Mouse (Mus musculus) embryonic facial prominence, embryonic 15.5 days (tissue): ENCODE measurements around the gene Hmx2. TPM values are rescaled to one million over a fixed set of nuclear protein-coding genes. Genes with fewer than 3 reads are reported as not detected.

ENCODE experiments used
- ATAC-seq: fragments of 200-750 bp; cut with Nextera tagmentation; 2 replicates; pipeline ENCODE4 v1.8.0; 2017; ENCODE audit warnings: low read depth, moderate TSS enrichment; ENCODE audit not compliant: insufficient number of reproducible peaks, low FRiP score, low TSS enrichment
- H3K27ac ChIP-seq: fragments of 300-500 bp; sonication (generic); replicated peaks from 2 replicates; pipeline ENCODE4 v1.5.1; 2015; ENCODE audit warnings: mild to moderate bottlenecking, inconsistent platforms
- H3K27me3 ChIP-seq: fragments of 300-500 bp; sonication (generic); 2 replicates; pipeline ENCODE4 v1.6.1; 2015; ENCODE audit warnings: inconsistent platforms
- H3K36me3 ChIP-seq: fragments of 300-500 bp; sonication (generic); 2 replicates; pipeline ENCODE4 v1.6.1; 2015; ENCODE audit warnings: mild to moderate bottlenecking, inconsistent platforms
- H3K4me1 ChIP-seq: fragments of 300-500 bp; sonication (generic); 2 replicates; pipeline ENCODE4 v1.6.1; 2015; ENCODE audit warnings: inconsistent platforms
- H3K4me2 ChIP-seq: fragments of 300-500 bp; sonication (generic); replicated peaks from 2 replicates; pipeline ENCODE4 v1.6.1; 2015; ENCODE audit warnings: mild to moderate bottlenecking, inconsistent platforms
- H3K4me3 ChIP-seq: fragments of 300-500 bp; sonication (generic); replicated peaks from 2 replicates; pipeline ENCODE4 v1.5.1; 2015; ENCODE audit warnings: mild to moderate bottlenecking, inconsistent platforms
- H3K9ac ChIP-seq: fragments of 300-500 bp; sonication (generic); 2 replicates; pipeline ENCODE4 v1.6.1; 2015; ENCODE audit warnings: inconsistent platforms
- H3K9me3 ChIP-seq: fragments of 300-500 bp; sonication (generic); replicated peaks from 2 replicates; pipeline ENCODE4 v1.6.1; 2016; ENCODE audit warnings: inconsistent platforms
- WGBS: fragments of 180-500 bp; shearing (Covaris S2); methylation state at CpG from one replicate; pipeline ENCODE4 v1.1.7; 2015; 5-methylcytosine and 5-hydroxymethylcytosine counted together
- polyA plus RNA-seq: library from polyadenylated mRNA; unstranded; fragments of >200 nt; fragmentation: Nextera tagmentation; extraction: Ambion mirVana; gene quantifications from 2 replicates; pipeline ENCODE4 v1.2.1, GENCODE M21; 2015

Hmx2 gene
- polyA plus RNA-seq = 0.24 TPM in 1 of 2 replicates, not detected in the other

GRCm38 (mm10) chr7:131548473-131548872, at the start of gene Hmx2:
Hmx2 (plus strand) TSS chr7:131548773.
- ATAC-seq = no peak
- Histone ChIP-seq H3K4me2 (no peak within 1 kb of the TSS), H3K9me3 (no peaks in the 10 kb centered on the region), H3K27ac (no peak within 1 kb of the TSS), H3K4me3 (no peak within 1 kb of the TSS), H3K4me1 (peaks cover 11% of the 10 kb centered on the region), H3K36me3 (no peaks in the 10 kb centered on the region), H3K27me3 (peaks cover 97% of the 10 kb centered on the region), H3K9ac (no peak within 1 kb of the TSS)
- WGBS = 2% methylated on average over 3 of the region's 3 CpGs

DNA sequence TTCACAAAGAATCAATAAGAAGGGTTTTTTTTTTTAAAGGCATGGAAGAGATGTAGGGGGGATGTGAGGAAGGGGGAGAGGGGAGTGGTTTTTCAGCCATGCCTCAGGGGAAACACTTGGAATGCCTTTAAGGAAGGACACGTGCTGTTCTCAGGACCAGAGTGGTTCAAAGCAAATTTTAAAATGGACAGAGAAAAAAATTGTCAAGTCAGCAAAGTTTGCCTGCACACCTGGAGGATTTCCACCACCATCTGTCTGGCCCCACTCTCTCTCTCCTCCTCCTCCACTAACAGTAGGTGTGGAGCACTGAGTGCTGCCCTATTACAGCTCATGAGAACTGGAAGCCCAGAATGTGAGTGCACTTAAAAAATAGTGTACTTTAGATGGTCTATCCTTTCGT, 44.8 kb upstream of the Hmx2 start:
- Histone ChIP-seq H3K27ac (no peak overlapping the region), H3K9me3 (no peaks in the 10 kb centered on the region), H3K4me3 (no peak overlapping the region), H3K27me3 (no peaks in the 10 kb centered on the region), H3K4me2 (no peak overlapping the region), H3K36me3 (no peaks in the 10 kb centered on the region), H3K9ac (no peak overlapping the region), H3K4me1 (no peaks in the 10 kb centered on the region)
- no peak for ATAC-seq
- 51% methylated on average over 2 of the region's 2 CpGs for WGBS

DNA sequence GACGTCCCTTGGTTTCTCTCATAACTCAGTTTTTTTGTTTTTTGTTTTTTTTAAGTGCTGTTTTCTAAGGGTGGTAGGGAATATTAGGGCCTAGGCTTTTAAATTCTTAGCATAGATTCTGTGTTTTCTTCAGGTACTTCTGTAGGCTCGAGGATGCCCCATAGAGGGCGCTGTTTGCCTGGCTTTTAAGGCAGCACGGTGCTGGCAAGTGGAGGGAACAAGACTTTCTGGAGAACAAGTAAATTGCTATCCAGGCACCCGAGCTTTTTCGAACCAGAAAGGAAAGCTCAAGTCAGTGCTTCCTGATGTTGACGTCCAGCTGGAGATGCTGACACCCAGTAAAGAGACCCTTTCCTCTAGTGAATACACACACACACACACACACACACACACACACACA, 8.6 kb upstream of the Hmx2 start:
- Histone ChIP-seq H3K36me3 (no peaks in the 10 kb centered on the region), H3K27ac (no peak overlapping the region), H3K9ac (no peak overlapping the region), H3K27me3 (peaks cover 76% of the 10 kb centered on the region), H3K4me1 (peaks cover 31% of the 10 kb centered on the region), H3K9me3 (no peaks in the 10 kb centered on the region), H3K4me3 (no peak overlapping the region), H3K4me2 (no peak overlapping the region)
- WGBS = 0% methylated on average over 7 of the region's 7 CpGs
- ATAC-seq = no peak

- ATAC-seq = no peak
- H3K4me3 ChIP-seq = peak overlapping the region; percentile 39
- H3K4me1 ChIP-seq = peaks cover 31% of the 10 kb centered on the region
- 2% methylated on average over 41 of the region's 41 CpGs for WGBS
- no peak overlapping the region for H3K27ac ChIP-seq
- H3K4me2 ChIP-seq = peak overlapping the region; percentile 73
- H3K36me3 ChIP-seq = no peaks in the 10 kb centered on the region
- peaks cover 91% of the 10 kb centered on the region for H3K27me3 ChIP-seq
- no peaks in the 10 kb centered on the region for H3K9me3 ChIP-seq
- no peak overlapping the region for H3K9ac ChIP-seq
Measured at GRCm38 (mm10) chr7:131541184-131542114, 7.1 kb upstream of the Hmx2 start.

DNA sequence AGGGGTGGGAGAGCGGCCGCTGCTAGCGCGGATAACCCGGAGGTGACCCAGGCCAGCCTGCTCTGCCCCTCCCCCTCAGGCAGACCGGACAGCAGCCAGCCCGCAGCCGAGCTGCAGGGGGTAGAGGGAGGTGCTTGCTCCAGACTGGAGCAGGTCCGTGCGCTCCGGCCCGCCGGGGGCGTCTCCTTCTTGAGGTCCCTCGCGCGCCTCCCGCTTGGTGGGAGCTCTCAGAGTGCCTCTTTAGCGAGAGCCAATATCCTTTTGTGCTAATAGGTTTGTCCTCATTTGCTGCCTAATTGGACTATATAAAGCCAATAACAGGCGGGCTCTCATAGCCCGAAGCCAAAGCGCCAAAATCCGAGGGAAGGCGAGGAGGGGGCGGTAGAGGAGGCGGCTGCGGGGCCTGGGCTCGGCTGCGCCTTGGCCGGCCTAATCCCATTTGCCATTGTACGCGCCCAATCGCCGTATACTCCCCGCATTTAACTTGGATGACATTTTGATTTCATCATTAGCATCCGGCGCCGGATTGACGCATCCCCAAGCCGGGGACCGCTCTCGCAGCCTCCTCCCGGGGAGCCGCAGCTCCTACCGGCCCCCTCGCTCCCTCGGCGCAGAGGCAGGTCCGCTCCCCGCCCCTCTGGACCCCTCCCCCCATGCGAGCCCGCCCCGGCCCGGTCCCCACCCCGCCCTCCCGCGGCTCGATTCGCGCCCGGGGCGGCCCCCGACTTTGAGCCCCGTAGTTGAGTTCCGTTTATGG, 6.3 kb upstream of the Hmx2 start, which contains the start of gene Hmx3:
Gene Hmx3, plus strand, starts transcription at position 753 of the 757 bp plus-strand sequence.
- no peaks in the 10 kb centered on the region for H3K36me3 ChIP-seq
- H3K4me2 ChIP-seq = peak within 1 kb of the TSS; percentile 73
- no peaks in the 10 kb centered on the region for H3K9me3 ChIP-seq
- whole genome bisulfite sequencing = under 1% methylated on average over 65 of the region's 65 CpGs
- 0 out of 2 replicates have a peak, but pooled peaks have one; percentile 25 for ATAC-seq
- H3K27me3 ChIP-seq = peaks cover 98% of the 10 kb centered on the region
- peaks cover 31% of the 10 kb centered on the region for H3K4me1 ChIP-seq
- H3K27ac ChIP-seq = no peak within 1 kb of the TSS
- peak within 1 kb of the TSS; percentile 39 for H3K4me3 ChIP-seq
- H3K9ac ChIP-seq = no peak within 1 kb of the TSS

DNA sequence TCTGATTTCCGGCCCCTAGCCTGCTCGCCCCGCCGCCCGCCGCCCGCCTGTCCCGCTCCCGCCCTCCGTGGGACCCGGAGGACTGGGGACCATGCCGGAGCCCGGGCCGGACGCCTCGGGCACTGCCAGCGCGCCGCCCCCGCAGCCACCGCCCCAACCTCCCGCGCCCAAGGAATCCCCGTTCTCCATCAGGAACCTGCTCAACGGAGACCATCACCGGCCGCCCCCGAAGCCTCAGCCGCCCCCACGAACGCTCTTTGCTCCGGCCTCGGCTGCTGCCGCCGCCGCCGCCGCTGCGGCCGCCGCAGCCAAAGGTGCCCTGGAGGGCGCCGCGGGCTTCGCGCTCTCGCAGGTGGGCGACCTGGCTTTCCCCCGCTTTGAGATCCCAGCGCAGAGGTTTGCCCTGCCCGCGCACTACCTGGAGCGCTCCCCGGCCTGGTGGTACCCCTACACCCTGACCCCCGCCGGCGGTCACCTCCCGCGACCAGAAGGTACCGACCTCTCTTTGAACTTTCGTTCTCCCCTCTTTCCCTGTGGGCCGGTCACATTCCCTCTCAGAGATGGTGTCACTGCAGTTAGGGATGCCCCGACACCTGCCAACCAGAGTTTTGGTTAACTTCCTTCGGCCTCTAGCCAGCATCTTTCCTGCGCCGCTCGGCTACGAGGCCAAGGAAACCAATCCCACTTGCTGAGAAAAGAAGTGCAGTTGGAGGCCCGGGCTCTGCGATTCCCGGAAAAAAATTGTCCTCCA, 5.5 kb upstream of the Hmx2 start:
- Histone ChIP-seq H3K4me1 (peaks cover 31% of the 10 kb centered on the region), H3K36me3 (no peaks in the 10 kb centered on the region), H3K27me3 (peaks cover 98% of the 10 kb centered on the region), H3K9ac (no peak overlapping the region), H3K4me3 (peak overlapping the region; percentile 39), H3K27ac (no peak overlapping the region), H3K9me3 (no peaks in the 10 kb centered on the region), H3K4me2 (peak overlapping the region; percentile 73)
- WGBS = under 1% methylated on average over 65 of the region's 71 CpGs
- ATAC-seq = no peak

DNA sequence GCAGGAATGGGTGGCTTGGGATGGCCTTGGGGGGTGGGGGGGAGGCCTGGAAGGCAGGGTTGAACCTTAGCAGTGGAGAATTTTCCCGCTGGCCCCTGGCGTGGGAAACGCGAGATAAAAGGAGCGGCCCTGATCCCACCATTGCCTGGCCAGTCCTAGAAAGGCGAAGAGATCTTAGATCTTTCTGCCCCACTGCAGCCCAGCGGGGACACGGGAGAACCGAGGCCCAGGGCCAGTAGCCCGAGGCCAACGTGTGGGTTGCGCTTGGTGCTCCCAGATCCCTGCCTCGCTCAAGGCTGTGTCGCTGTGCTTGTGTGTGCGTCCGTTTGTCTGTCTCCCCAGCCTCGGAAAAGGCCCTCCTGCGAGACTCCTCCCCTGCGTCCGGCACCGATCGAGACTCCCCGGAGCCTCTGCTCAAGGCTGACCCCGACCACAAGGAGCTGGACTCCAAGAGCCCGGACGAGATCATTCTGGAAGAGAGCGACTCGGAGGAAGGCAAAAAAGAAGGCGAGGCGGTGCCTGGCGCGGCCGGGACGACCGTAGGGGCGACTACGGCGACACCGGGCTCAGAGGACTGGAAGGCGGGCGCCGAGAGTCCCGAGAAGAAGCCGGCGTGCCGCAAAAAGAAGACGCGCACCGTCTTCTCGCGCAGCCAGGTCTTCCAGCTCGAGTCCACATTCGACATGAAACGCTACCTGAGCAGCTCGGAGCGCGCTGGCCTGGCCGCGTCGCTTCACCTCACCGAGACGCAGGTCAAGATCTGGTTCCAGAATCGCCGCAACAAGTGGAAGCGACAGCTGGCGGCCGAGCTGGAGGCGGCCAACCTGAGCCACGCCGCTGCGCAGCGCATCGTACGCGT, 4.7 kb upstream of the Hmx2 start:
- Histone ChIP-seq H3K4me2 (peak overlapping the region; percentile 73), H3K27me3 (peaks cover 98% of the 10 kb centered on the region), H3K36me3 (no peaks in the 10 kb centered on the region), H3K9ac (no peak overlapping the region), H3K9me3 (no peaks in the 10 kb centered on the region), H3K4me1 (peaks cover 31% of the 10 kb centered on the region), H3K27ac (no peak overlapping the region), H3K4me3 (peak overlapping the region; percentile 39; the same call in 1 of the 2 replicates)
- ATAC-seq = no peak
- under 1% methylated on average over 74 of the region's 75 CpGs for WGBS

GRCm38 (mm10) chr7:131544871-131545270, 3.7 kb upstream of the Hmx2 start:
- no peak for ATAC-seq
- Histone ChIP-seq H3K4me2 (no peak overlapping the region), H3K9ac (no peak overlapping the region), H3K27ac (no peak overlapping the region), H3K9me3 (no peaks in the 10 kb centered on the region), H3K27me3 (peaks cover 97% of the 10 kb centered on the region), H3K4me1 (peaks cover 31% of the 10 kb centered on the region), H3K36me3 (no peaks in the 10 kb centered on the region), H3K4me3 (no peak overlapping the region)
- WGBS = 3% methylated on average over 5 of the region's 5 CpGs

DNA sequence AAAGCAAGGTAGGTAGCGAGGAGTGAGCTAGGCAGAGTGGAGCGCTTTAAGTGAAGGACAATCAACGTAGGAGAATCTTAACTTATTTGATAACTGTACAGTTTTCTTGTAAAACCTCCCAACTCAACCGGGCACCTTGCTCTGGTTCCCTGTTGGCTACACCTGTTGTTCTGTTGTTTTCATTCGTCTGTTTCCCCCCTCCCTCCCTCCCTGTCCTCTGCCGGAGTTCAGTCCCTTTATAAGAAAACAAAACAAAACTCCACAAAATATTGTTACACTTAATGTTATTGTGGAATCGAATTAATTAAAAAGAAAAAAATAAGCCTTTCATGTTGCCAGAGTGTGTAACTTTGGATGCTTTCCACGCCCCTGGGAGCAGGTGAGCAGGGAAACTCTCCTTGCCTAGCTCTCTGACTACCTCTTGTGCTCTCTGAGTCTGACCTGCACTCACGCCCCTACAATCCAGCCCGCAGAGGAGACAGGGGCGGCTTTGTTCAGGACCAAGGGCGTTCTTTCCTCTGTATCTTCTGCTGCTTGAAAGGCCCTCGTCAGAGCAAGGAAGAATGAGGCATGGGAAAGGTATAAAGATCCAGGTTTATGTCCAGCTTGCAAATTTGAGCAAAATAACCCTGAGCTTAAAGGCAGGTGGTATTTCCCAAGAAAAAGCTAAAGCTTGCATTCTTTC, 2.7 kb upstream of the Hmx2 start:
- H3K4me1 ChIP-seq = peaks cover 31% of the 10 kb centered on the region
- H3K4me2 ChIP-seq = no peak overlapping the region
- no peak overlapping the region for H3K27ac ChIP-seq
- H3K27me3 ChIP-seq = peaks cover 97% of the 10 kb centered on the region
- no peak overlapping the region for H3K4me3 ChIP-seq
- no peak overlapping the region for H3K9ac ChIP-seq
- no peaks in the 10 kb centered on the region for H3K9me3 ChIP-seq
- H3K36me3 ChIP-seq = no peaks in the 10 kb centered on the region
- ATAC-seq = no peak
- WGBS = 3% methylated on average over 13 of the region's 13 CpGs

DNA sequence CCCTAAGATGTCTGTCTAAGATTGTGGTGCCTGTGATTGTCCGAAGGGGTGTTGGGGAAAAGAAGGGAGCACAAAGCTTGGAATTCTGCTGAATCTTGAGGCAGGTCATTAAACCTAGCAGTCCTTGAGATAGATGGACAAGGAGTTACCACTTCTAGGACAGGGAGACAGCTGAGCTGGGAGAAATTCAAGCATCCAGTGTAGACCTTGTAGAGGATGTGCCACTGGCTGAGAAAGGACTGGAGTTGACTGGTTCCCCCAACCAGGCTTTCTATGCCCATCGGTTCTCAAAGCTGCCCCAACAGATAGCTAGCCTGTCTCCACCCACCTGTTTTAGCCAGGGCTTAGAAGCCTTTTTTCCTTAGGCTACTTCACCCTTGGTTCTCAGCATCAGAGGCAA, 2.1 kb upstream of the Hmx2 start:
- H3K9me3 ChIP-seq = no peaks in the 10 kb centered on the region
- no peak overlapping the region for H3K27ac ChIP-seq
- H3K4me3 ChIP-seq = no peak overlapping the region
- ATAC-seq = no peak
- peaks cover 97% of the 10 kb centered on the region for H3K27me3 ChIP-seq
- H3K4me1 ChIP-seq = peaks cover 31% of the 10 kb centered on the region
- H3K9ac ChIP-seq = no peak overlapping the region
- no peaks in the 10 kb centered on the region for H3K36me3 ChIP-seq
- WGBS = 3% methylated on average over 2 of the region's 2 CpGs
- H3K4me2 ChIP-seq = no peak overlapping the region
